Mouse (Mus musculus): Measurements from ENCODE around the gene Gpr26.

Gpr26 gene

GRCm38 (mm10) chr7:131966023-131966915 lies at the start of gene Gpr26:
Gpr26 (plus strand) TSS chr7:131966460.
- DNase-seq (ENCODE audit: low read depth): no peak

DNA sequence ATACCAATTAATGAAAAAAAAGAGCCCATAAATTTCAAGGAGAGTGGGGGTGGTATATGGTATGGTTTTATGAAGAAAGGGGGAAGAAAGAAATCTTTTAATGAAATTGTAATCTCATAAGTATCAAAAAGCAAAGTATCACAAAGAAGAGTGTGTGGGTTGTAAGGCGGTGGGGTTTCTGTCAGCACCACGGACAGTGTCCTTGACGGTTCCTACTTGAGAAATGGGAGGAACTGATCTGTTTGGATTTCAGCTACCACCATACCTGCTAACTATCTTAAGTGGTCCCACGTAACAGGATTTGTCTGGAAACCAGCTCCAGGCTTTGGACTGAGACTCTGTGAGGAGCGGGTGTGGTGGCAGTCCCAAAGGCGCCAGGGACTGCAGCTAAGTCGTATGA lies 48.9 kb upstream of the Gpr26 start:
- peak; percentile 14 for DNase-seq (ENCODE audit: low read depth)

DNA sequence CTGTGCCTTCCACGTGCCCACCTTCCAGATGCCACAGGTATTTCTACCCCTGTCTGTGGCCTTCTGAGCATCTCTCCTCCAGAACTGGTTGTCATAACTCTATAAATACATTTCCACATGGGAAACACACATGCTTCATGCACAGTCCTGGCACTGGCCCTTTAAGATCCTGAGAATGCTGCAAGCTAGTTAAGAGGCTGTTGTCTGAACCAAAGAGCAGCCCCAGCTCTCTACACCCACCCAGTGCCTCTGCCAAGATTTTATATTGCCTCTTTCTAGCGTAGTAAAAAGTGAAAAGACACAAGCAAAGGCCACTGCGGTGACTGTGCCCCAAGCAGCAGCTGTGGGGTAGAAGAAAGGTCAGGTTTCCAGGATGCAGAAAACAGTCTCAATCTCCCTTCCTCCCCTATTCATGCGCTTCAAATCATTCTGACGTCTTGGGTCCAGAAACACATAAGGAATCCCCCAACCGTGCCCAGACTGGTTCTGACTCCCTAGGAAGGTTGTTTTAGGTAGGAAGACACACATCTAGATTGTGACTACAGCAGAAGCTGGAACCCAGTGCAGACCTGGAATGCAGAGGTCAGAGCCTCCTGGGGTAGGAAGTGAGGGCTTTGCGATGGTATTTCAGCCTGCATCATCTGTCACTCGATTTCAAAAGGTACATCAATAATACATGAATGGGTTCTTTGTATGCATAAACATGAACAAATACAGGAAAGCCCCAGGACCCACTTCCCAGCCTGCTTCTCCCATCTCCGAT lies 38.8 kb upstream of the Gpr26 start:
- no peak for DNase-seq (ENCODE audit: low read depth)

- DNase-seq (ENCODE audit: low read depth): no peak
Measured at GRCm38 (mm10) chr7:131937611-131938010, 28.6 kb upstream of the Gpr26 start.

DNA sequence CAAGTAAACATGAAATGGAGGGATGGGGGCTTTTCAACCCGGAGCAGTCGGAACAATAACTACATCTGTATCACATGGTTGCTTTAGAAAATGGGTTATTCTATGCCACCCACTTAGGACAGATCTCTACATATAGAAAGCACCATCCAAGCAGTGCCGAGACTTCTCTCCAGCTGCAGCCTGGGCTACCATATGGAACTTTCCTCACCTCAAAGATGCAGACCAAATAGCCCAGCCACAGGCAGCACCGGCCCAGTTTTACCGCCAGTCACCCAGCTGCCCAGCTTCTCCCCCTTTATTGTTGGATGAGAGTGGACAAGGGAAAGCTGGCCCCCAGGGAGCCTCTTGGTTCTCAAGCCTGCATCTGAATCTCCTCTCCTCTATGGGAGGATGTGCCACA lies 15.1 kb upstream of the Gpr26 start:
- DNase-seq (ENCODE audit: low read depth): no peak

DNA sequence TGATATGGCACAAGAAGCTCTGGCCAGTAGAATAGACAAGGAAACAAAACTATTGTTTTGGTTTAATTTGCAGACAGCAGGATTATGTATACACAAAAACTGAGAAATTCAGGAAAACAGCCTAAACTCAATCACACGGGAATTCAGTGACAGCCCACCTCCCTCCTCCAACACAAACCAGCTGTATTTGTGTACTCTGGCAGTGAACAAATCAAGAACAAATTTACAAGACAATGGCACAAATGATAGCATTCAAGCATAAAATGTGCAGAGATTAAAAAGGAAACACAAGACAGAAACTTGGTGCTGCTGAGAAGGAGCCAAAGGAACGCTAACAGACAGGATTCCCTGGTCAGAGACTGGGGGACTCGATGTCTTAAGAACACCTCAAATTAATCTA lies 12.9 kb upstream of the Gpr26 start:
- no peak for DNase-seq (ENCODE audit: low read depth)

DNA sequence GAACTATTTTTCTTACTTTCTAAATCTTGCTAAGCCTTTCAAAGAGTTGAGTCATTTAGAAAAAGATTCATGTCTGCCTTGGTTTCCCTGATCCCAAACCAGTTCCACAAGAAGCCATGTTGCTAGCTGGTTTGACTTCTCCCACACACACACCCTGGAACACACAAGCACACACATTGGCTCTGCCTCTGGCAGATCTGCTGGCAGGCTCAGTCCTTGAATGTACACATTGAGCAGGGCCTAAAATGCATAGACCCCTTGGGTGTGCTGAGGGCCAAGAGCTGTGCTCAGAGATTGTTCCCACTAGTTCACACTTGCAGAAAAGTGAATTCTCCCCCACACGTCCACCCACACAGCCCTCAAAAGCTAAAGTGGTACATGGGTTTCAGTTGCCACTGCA lies 7.6 kb upstream of the Gpr26 start:
- no peak for DNase-seq (ENCODE audit: low read depth)

DNA sequence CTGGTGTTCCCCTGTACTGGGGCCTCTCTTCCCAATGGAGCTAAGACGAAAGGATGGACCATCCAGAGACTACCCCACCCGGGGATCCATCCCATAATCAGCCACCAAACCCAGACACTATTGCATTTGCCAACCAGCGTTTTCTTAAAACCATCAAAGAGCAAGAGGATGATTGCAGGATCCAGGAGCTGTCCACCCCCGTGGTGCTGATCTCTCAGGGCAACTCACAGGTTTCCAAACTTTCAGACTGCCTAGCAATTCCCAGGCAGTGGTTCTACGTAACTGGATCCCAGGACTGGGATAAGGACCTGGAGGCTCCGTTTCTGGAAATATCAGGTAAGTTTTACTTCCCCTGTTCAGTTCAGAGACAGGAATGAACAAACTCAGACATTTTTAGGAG lies 5.7 kb upstream of the Gpr26 start:
- peak; percentile 59 for DNase-seq (ENCODE audit: low read depth)

DNA sequence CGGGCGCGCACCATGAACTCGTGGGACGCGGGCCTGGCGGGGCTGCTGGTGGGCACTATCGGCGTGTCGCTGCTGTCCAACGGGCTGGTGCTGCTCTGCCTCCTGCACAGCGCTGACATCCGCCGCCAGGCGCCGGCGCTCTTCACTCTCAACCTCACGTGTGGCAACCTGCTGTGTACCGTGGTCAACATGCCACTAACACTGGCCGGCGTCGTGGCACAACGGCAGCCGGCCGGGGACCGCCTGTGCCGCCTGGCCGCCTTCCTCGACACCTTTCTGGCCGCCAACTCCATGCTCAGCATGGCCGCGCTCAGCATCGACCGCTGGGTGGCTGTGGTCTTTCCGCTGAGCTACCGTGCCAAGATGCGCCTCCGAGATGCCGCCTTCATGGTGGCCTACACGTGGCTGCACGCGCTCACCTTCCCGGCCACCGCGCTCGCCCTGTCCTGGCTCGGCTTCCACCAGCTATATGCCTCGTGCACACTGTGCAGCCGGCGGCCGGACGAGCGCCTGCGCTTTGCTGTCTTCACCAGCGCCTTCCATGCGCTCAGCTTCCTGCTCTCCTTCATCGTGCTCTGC lies 745 bp downstream of the Gpr26 start:
- no peak for DNase-seq (ENCODE audit: low read depth)

GRCm38 (mm10) chr7:131970255-131970654 lies 4.0 kb downstream of the Gpr26 start:
- DNase-seq (ENCODE audit: low read depth): no peak

GRCm38 (mm10) chr7:131975867-131976266 lies 9.6 kb downstream of the Gpr26 start:
- DNase-seq (ENCODE audit: low read depth): no peak

- no peak for DNase-seq (ENCODE audit: low read depth)
Measured at GRCm38 (mm10) chr7:131978609-131979008, 12.3 kb downstream of the Gpr26 start.

- no peak for DNase-seq (ENCODE audit: low read depth)
Measured at GRCm38 (mm10) chr7:131989056-131989455, 22.8 kb downstream of the Gpr26 start.

GRCm38 (mm10) chr7:131992226-131992625 lies 26.0 kb downstream of the Gpr26 start:
- DNase-seq (ENCODE audit: low read depth): no peak

DNA sequence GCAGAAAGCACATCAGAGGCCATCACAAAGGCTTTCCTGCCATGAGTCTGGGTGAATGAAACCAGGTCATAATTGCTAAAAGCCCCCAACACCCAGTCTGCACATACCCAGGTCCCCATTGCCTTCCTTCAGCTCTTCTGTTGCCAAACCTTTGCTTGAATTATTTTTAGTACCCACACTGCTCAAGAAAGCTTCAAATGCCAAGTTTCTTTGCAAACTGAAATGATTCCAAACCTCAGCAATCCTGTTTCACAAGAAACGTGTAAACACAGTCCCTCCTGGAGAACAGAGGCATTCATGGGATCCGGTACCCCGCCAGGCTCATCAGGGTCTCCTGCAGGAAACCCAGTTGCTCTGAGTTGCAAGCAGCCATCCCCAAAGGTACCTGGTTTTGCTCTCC lies 26.6 kb downstream of the Gpr26 start:
- DNase-seq (ENCODE audit: low read depth): no peak

- DNase-seq (ENCODE audit: low read depth): no peak
Measured at GRCm38 (mm10) chr7:132005996-132006696, 39.9 kb downstream of the Gpr26 start.

DNA sequence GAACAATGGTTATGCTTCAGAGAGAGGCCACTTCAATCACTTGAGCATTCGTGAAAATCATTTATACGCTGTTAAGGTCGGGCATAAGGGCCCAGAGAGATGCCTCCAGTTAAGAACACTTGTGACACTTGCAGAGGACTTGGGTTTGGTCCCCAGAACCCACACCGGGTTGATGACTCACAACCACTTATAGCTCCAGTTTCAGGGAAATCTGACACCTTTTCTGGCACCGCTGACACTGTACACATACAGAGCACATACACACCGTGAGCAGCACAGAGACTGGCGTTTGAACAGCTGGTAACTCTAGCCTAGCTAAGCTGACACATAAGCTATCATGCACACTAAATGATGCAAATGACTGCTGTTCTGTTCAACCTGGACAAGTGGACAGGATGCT lies 42.7 kb downstream of the Gpr26 start:
- no peak for DNase-seq (ENCODE audit: low read depth)

DNA sequence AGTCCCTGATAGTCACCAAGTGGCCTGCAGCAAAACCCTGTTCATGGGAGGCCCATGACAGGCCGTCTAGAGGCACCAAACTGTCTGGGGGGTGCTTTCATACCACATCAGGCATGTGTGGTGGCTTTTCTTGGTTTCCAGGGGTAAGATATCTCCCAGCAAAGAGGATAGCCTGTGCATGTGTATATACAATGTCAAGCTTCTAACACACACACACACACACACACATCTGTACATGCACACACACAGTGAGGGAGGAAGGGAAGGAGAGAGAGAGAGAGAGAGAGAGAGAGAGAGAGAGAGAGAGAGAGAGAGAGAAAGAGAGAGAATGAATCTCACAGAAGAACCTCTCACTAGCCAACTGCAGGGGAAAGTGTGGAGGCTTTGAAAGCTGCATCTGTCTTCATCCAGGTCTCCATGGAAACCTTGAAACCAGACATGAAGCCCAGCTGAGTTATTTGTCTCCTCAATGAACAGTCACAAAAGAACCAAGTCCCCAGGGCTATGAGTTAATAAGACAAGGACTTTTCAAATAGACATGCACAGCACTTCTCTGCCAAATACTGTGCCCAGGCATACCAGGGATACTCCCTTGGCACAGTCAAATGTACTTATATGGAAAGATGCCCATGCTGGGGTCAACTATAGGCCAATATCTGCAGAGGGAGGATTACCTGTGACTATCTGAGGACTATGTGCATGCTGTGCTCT lies 46.9 kb downstream of the Gpr26 start:
- no peak for DNase-seq (ENCODE audit: low read depth)

- no peak for DNase-seq (ENCODE audit: low read depth)
Measured at GRCm38 (mm10) chr7:132013970-132014369, 47.7 kb downstream of the Gpr26 start.

DNA sequence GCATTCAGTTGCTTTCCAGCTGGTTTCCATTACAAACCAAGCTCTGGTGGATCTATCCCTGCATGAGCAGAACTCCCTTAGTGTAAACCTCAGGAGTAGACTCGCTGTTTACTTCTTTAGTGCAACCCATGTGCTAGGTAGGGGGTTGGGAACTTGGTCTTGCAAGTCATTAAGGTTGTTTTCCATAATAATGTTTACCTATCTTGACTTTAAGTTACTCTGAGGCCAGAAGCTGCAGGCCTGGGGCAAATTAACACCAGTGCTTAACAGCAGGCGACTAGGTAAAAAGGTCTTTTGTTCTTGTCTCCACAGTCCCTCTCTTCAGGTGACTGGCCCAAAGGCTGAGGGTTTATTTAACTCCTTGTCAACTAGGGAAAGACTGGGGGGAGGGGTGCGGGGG lies 48.9 kb downstream of the Gpr26 start:
- DNase-seq (ENCODE audit: low read depth): no peak

- no peak for DNase-seq (ENCODE audit: low read depth)
Measured at GRCm38 (mm10) chr7:132015933-132016332, 49.7 kb downstream of the Gpr26 start.

GRCm38 (mm10) chr7:132025591-132025990 lies 59.3 kb downstream of the Gpr26 start:
- DNase-seq (ENCODE audit: low read depth): no peak

Data from NIH3T3 (cell line).